Mouse (Mus musculus): Measurements from ENCODE around the gene Acin1. TPM values are rescaled to one million over a fixed set of nuclear protein-coding genes. Genes with fewer than 3 reads are reported as not detected.

The Acin1 gene
- total and polyA plus RNA-seq, 3 experiments = 74.0 to 324 (median 118) TPM

DNA sequence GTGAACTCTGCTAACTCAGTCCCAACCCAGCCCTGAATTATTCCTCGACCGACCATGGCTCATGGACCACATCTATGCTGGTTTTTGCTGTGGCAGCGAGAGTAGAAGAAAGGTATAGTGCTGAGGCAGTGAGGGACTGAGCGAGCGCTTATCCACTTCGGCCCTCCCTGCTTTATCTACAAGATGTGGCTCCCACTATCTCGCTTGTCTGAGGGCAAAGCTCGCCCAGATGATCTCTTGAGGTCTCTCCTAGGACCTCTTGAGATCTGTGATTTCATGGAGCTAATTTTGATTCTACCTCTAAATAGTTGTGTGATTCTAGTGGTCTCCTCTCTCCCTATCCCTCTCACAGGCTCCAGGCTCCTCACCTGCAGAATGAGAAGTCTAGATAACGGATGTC, 22.3 kb upstream of the Acin1 start:
- Histone ChIP-seq H3K4me1 (ENCODE audit: control insufficient read depth in 1 of 2, insufficient read depth in 2 of 2) (peaks cover 11 to 42% of the 10 kb centered on the region in 2 experiments), H3K4me3 (replicated peaks in 1 of 3; ENCODE audit: low read depth in 2 of 3, low read length in 2 of 3, poor library complexity in 1 of 3) (no peak overlapping the region), H3K9ac (ENCODE audit: insufficient read depth, low read depth) (no peak overlapping the region), H3K27me3 (replicated peaks) (no peaks in the 10 kb centered on the region), H3K36me3 (replicated peaks in 1 of 2; ENCODE audit: control insufficient read depth in 1 of 2, insufficient read depth in 1 of 2, low read length in 1 of 2) (no peaks in the 10 kb centered on the region), H3K9me3 (replicated peaks; ENCODE audit: low read length) (no peaks in the 10 kb centered on the region), H3K27ac (ENCODE audit: insufficient read depth, low read depth) (no peak overlapping the region), H3K4me2 (ENCODE audit: insufficient read depth, low read depth, poor library complexity, severe bottlenecking) (no peak overlapping the region), H3K79me2 (replicated peaks; ENCODE audit: control insufficient read depth, extremely low read depth, insufficient read depth, poor library complexity, severe bottlenecking) (no peaks in the 10 kb centered on the region)
- in situ Hi-C loops (cut with MboI; ENCODE audit: low pct_ligation_motif_present, low pct_unique_long_range_greater_than_20kb, low sequenced_read_pairs) (no loop called here), dilution Hi-C loops (cut with MboI; ENCODE audit: extremely low pct_ligation_motif_present, extremely low pct_unique_long_range_greater_than_20kb, low sequenced_read_pairs) (no loop called here)
- DNase-seq (ENCODE audit: extremely low read depth) = no peak
- TF ChIP-seq ELF1 (IDR thresholded peaks at IDR 0.05; ENCODE audit: low read depth, low read length) (no peak), GABPA (IDR thresholded peaks at IDR 0.05; ENCODE audit: insufficient replicate concordance, low read depth, low read length) (no peak), ZNF384 (IDR thresholded peaks at IDR 0.05; ENCODE audit: low read depth, low read length) (no peak), MYC (IDR thresholded peaks at IDR 0.05; ENCODE audit: low read depth, low read length) (no peak), MXI1 (IDR thresholded peaks at IDR 0.05; ENCODE audit: low read depth, low read length) (no peak), NELFE (IDR thresholded peaks at IDR 0.05; ENCODE audit: low read depth, low read length) (no peak), UBTF (IDR thresholded peaks at IDR 0.05; ENCODE audit: low read depth, low read length) (no peak), SMC3 (IDR thresholded peaks at IDR 0.05; ENCODE audit: low read depth, low read length) (no peak), CTCF (conservative IDR thresholded peaks at IDR 0.05 in 1 of 2, IDR thresholded peaks at IDR 0.05 in 1 of 2; ENCODE audit: low read depth in 2 of 2, low read length in 2 of 2) (no peak), TCF12 (IDR thresholded peaks at IDR 0.05; ENCODE audit: low read depth, low read length) (no peak), ETS1 (conservative IDR thresholded peaks at IDR 0.05; ENCODE audit: low read depth, low read length) (no peak), EP300 (IDR thresholded peaks at IDR 0.05; ENCODE audit: low read length) (no peak), CHD2 (IDR thresholded peaks at IDR 0.05; ENCODE audit: low read length) (no peak), TBP (conservative IDR thresholded peaks at IDR 0.05; ENCODE audit: low read depth, low read length) (no peak)

DNA sequence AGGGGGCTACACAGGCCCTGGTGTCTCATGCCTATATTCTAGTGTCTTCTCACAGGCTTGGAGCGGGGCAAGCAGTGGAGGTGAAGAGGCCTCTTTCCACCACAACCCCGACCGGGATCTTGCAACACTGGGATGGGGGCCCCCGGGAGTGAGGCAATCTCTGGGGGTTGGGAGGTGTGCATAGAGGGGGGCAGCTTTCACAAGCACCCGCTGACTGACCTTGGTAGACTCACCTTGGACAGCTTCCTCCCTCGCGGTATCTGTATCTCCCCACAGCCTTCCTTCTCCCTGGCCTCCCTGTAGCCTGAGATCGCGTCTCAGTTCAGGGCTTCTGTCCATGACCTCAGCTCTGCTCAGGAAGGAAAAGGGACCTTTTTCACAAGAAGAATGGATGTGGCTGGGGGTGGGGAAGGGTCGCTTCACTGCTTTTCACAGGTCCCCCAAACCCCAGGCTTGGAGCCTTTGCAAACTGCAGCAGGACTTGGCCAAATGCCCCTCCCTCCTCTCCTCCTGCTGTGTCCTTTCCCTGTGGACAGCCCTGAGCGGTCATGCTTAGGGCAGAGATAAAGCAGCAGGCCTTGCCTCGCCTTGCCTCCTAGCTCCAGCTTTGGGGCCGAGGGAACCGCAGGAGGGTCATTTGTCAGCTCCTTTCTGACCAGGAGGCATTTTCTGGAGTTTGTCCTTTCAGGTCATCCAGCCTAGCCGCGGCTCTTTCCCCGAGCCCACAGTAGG, 20.0 kb upstream of the Acin1 start:
- no peak overlapping the region for H3K9ac ChIP-seq (ENCODE audit: insufficient read depth, low read depth)
- DNase-seq (ENCODE audit: extremely low read depth) = no peak
- H3K4me3 ChIP-seq (replicated peaks in 1 of 3; ENCODE audit: low read depth in 2 of 3, low read length in 2 of 3, poor library complexity in 1 of 3) = no peak overlapping the region
- in situ Hi-C loops (cut with MboI; ENCODE audit: low pct_ligation_motif_present, low pct_unique_long_range_greater_than_20kb, low sequenced_read_pairs) = no loop called here
- TF ChIP-seq SIN3A (IDR thresholded peaks at IDR 0.05; ENCODE audit: low read length) = no peak
- no peak for TF ChIP-seq NELFE (IDR thresholded peaks at IDR 0.05; ENCODE audit: low read depth, low read length)
- no peak for TF ChIP-seq TCF12 (IDR thresholded peaks at IDR 0.05; ENCODE audit: low read depth, low read length)
- TF ChIP-seq PAX5 (IDR thresholded peaks at IDR 0.05; ENCODE audit: low read length) = no peak
- no peak for TF ChIP-seq ELF1 (IDR thresholded peaks at IDR 0.05; ENCODE audit: low read depth, low read length)
- no peaks in the 10 kb centered on the region for H3K9me3 ChIP-seq (replicated peaks; ENCODE audit: low read length)
- H3K4me1 ChIP-seq (ENCODE audit: control insufficient read depth in 1 of 2, insufficient read depth in 2 of 2) = peaks cover 9 to 24% of the 10 kb centered on the region in 2 experiments
- H3K79me2 ChIP-seq (replicated peaks; ENCODE audit: control insufficient read depth, extremely low read depth, insufficient read depth, poor library complexity, severe bottlenecking) = no peaks in the 10 kb centered on the region
- dilution Hi-C loops (cut with MboI; ENCODE audit: extremely low pct_ligation_motif_present, extremely low pct_unique_long_range_greater_than_20kb, low sequenced_read_pairs) = no loop called here
- H3K4me2 ChIP-seq (ENCODE audit: insufficient read depth, low read depth, poor library complexity, severe bottlenecking) = no peak overlapping the region
- no peak overlapping the region for H3K27ac ChIP-seq (ENCODE audit: insufficient read depth, low read depth)
- no peaks in the 10 kb centered on the region for H3K36me3 ChIP-seq (replicated peaks in 1 of 2; ENCODE audit: control insufficient read depth in 1 of 2, insufficient read depth in 1 of 2, low read length in 1 of 2)
- H3K27me3 ChIP-seq (replicated peaks) = no peaks in the 10 kb centered on the region

All from CH12.LX (cell line).